Mouse (Mus musculus) lung, postnatal 0 days (tissue): Measurements from ENCODE around the gene Ms4a18. TPM values are rescaled to one million over a fixed set of nuclear protein-coding genes. Genes with fewer than 3 reads are reported as not detected.

Experiments used
- ATAC-seq: fragments of 200-750 bp; cut with Nextera tagmentation; 2 replicates; pipeline ENCODE4 v1.8.0; 2017; ENCODE audit warnings: moderate library complexity
- DNase-seq: peaks from one replicate; pipeline ENCODE4 v3.0.0-alpha.2; 2016; ENCODE audit warnings: low spot score
- H3K27ac ChIP-seq: fragments of 300-500 bp; sonication (generic); 2 replicates; pipeline ENCODE4 v1.5.1; 2014; ENCODE audit warnings: antibody characterized with exemption, mild to moderate bottlenecking, low read length, mixed read lengths
- H3K27me3 ChIP-seq: fragments of 300-500 bp; sonication (generic); replicated peaks from 2 replicates; pipeline ENCODE4 v1.6.1; 2014; ENCODE audit warnings: low read length, mixed read lengths; ENCODE audit not compliant: insufficient read depth
- H3K36me3 ChIP-seq: fragments of 300-500 bp; sonication (generic); 2 replicates; pipeline ENCODE4 v1.6.1; 2014; ENCODE audit warnings: low read length, mixed read lengths; ENCODE audit not compliant: insufficient read depth
- H3K4me1 ChIP-seq: fragments of 300-500 bp; sonication (generic); 2 replicates; pipeline ENCODE4 v1.6.1; 2014; ENCODE audit warnings: antibody characterized with exemption, low read depth, low read length, mixed read lengths; ENCODE audit not compliant: insufficient read depth
- H3K4me2 ChIP-seq: fragments of 300-500 bp; sonication (generic); replicated peaks from 2 replicates; pipeline ENCODE4 v1.6.1; 2014; ENCODE audit warnings: low read depth, mild to moderate bottlenecking, low read length, moderate library complexity, mixed read lengths
- H3K4me3 ChIP-seq: fragments of 300-500 bp; sonication (generic); 2 replicates; pipeline ENCODE4 v1.5.1; 2014; ENCODE audit warnings: low read depth, low read length
- H3K9ac ChIP-seq: fragments of 300-500 bp; sonication (generic); replicated peaks from 2 replicates; pipeline ENCODE4 v1.6.1; 2014; ENCODE audit warnings: low read depth, mild to moderate bottlenecking
- H3K9me3 ChIP-seq: fragments of 300-500 bp; sonication (generic); 2 replicates; pipeline ENCODE4 v1.6.1; 2016; ENCODE audit warnings: low read length, mixed read lengths
- CTCF ChIP-seq: IDR thresholded peaks from 2 replicates; pipeline ENCODE4 v1.5.1; 2016; ENCODE audit warnings: antibody characterized with exemption, mild to moderate bottlenecking
- EP300 ChIP-seq: IDR thresholded peaks from 2 replicates; pipeline ENCODE4 v1.6.1; 2016; ENCODE audit warnings: antibody characterized with exemption, mild to moderate bottlenecking, control low read depth
- WGBS: fragments of 180-500 bp; shearing (Covaris S2); extraction: QIAGEN DNeasy Blood & Tissue Kit; methylation state at CpG from one replicate; pipeline ENCODE4 v1.1.7; 2014; 5-methylcytosine and 5-hydroxymethylcytosine counted together
- polyA plus RNA-seq: library from polyadenylated mRNA; unstranded; fragments of >200 nt; fragmentation: Nextera tagmentation; extraction: Ambion mirVana; gene quantifications from 2 replicates; pipeline ENCODE4 v1.2.1, GENCODE M21; 2015

Ms4a18 gene
- polyA plus RNA-seq, 1 experiment from 2014 or later, result not detected

DNA sequence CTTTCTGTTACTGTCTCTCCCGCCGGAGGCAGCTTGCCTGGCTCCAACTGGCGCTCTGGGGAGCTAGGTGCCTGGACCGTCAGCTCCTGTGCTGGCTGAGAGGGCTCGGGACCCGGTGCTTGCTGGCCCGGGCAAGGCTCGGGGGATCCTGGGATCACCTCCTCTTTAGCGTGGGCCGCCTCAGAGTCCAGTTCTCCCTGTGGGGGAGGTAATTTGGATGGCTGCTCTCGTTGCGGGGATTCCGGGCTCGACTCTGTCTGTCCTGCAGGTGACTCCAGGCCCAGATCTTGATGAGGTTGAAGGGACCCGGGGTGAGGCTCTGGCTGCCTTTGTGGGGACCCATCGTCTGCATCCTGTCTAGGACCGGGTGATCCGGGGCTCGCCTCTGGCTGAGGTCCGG lies 69.4 kb downstream of the Ms4a18 start:
- no peak for ATAC-seq
- TF ChIP-seq CTCF (no peak), EP300 (no peak)
- under 1% methylated on average over 20 of the region's 20 CpGs for WGBS
- no peak for DNase-seq
- Histone ChIP-seq H3K27me3 (no peaks in the 10 kb centered on the region), H3K36me3 (peaks cover 5% of the 10 kb centered on the region; the same call in 1 of the 2 replicates), H3K4me1 (peaks cover 9% of the 10 kb centered on the region), H3K9me3 (no peaks in the 10 kb centered on the region), H3K27ac (peak overlapping the region; percentile 35; the same call in 1 of the 2 replicates), H3K4me3 (peak overlapping the region; percentile 60), H3K4me2 (peak overlapping the region; percentile 84), H3K9ac (peak overlapping the region; percentile 72)

DNA sequence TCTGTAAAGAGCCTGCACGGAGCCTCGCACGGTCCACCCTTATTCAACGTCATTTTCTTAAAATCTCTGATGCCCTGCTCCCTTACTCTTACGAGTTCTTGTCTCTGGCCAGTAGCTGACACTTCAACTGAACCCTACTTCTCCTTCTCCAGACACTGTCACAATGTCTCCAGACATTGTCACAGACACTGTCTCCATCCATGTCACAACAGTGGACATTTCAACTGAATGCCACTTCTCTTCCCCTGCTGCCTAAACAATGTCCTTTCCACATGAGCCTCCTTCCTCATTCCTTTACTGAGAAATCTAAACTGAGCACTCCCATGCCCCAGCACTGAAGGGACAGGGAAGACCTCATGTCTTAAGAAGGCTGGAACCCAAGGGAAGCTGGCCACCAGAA lies 70.6 kb downstream of the Ms4a18 start:
- Histone ChIP-seq H3K9ac (0 out of 2 replicates have a peak overlapping the region, but pooled peaks have one; percentile 72), H3K27ac (no peak overlapping the region), H3K9me3 (no peaks in the 10 kb centered on the region), H3K4me3 (peak overlapping the region; percentile 60; the same call in 1 of the 2 replicates), H3K36me3 (peaks cover 12% of the 10 kb centered on the region; the same call in 1 of the 2 replicates), H3K27me3 (no peaks in the 10 kb centered on the region), H3K4me1 (peaks cover 9% of the 10 kb centered on the region), H3K4me2 (peak overlapping the region; percentile 84)
- no peak for ATAC-seq
- no peak for TF ChIP-seq CTCF
- 85% methylated on average over 5 of the region's 5 CpGs for WGBS
- peak; percentile 34 for DNase-seq

Other genes starting within 250 kb of the Ms4a18 start
- gene Cd6, start 188.0 kb downstream of the Ms4a18 start, polyA plus RNA-seq, result not detected in 2 replicates
- gene Slc15a3, start 178.3 kb downstream of the Ms4a18 start, polyA plus RNA-seq, result 3.0 and 3.7 TPM in 2 replicates
- 15.1 and 18.9 TPM in 2 replicates for gene Tmem132a, start 148.1 kb downstream of the Ms4a18 start, polyA plus RNA-seq
- gene Tmem109, start 136.0 kb downstream of the Ms4a18 start, polyA plus RNA-seq, result 143 and 155 TPM in 2 replicates
- gene Prpf19, start 122.8 kb downstream of the Ms4a18 start, polyA plus RNA-seq, result 18.8 and 22.4 TPM in 2 replicates
- gene Zp1, start 97.4 kb downstream of the Ms4a18 start, polyA plus RNA-seq, result not detected in 2 replicates
- 0.36 and 0.45 TPM in 2 replicates for gene Ptgdr2, start 80.9 kb downstream of the Ms4a18 start, polyA plus RNA-seq
- gene Ccdc86, start 68.8 kb downstream of the Ms4a18 start, polyA plus RNA-seq, result 13.5 and 14.7 TPM in 2 replicates
- not detected in 2 replicates for gene Ms4a10, start 43.4 kb downstream of the Ms4a18 start, polyA plus RNA-seq
- 0.15 and 0.37 TPM in 2 replicates for gene Ms4a15, start 24.8 kb downstream of the Ms4a18 start, polyA plus RNA-seq
- 3.3 and 4.5 TPM in 2 replicates for gene Ms4a8a, start 63.1 kb upstream of the Ms4a18 start, polyA plus RNA-seq
- not detected in 2 replicates for gene 1700017D01Rik, start 112.8 kb upstream of the Ms4a18 start, polyA plus RNA-seq
- not detected in 2 replicates for gene 1700025F22Rik, start 147.3 kb upstream of the Ms4a18 start, polyA plus RNA-seq
- gene Ms4a13, start 178.7 kb upstream of the Ms4a18 start, polyA plus RNA-seq, result not detected in 2 replicates
- not detected in 2 replicates for gene Ms4a12, start 214.4 kb upstream of the Ms4a18 start, polyA plus RNA-seq
- 0.91 and 1.6 TPM in 2 replicates for gene Ms4a1, start 248.2 kb upstream of the Ms4a18 start, polyA plus RNA-seq